Mouse (Mus musculus) small intestine, adult 2 months (tissue): ENCODE measurements around the gene Bbx.

Experiments
- CTCF ChIP-seq: fragments of 200-500 bp; IDR thresholded peaks from 2 replicates; pipeline ENCODE4 v1.5.1; 2012; ENCODE audit warnings: low read depth, mild to moderate bottlenecking, control low read depth, inconsistent platforms, low read length, moderate library complexity, mixed read lengths; ENCODE audit not compliant: insufficient replicate concordance, insufficient read length; ENCODE audit errors: extremely low read depth
- POLR2A ChIP-seq: fragments of 200-500 bp; IDR thresholded peaks from 2 replicates; pipeline ENCODE4 v1.6.1; 2012; ENCODE audit warnings: low read depth, mild to moderate bottlenecking, control low read depth, inconsistent platforms, low read length, moderate library complexity

GRCm38 (mm10) chr16:50360631-50361030 is 71.6 kb downstream of the Bbx start:
- no peak for TF ChIP-seq CTCF
- TF ChIP-seq POLR2A = no peak
